Mouse (Mus musculus): ENCODE data around the gene Kcnd3. TPM values are rescaled to one million over a fixed set of nuclear protein-coding genes. Genes with fewer than 3 reads are reported as not detected.
A peak's percentile ranks its signal among the peaks of the same experiment; 100 is the strongest.

The Kcnd3 gene
- total RNA-seq, 1 experiment from 2014 or later, result 1.2 TPM

- ATAC-seq (replicated peaks in 1 of 2; ENCODE audit: insufficient read depth in 1 of 2, low FRiP score in 2 of 2, low TSS enrichment in 1 of 2, low read depth in 1 of 2, poor library complexity in 2 of 2, severe bottlenecking in 2 of 2), result no peak
Measured at GRCm38 (mm10) chr3:105546611-105547071, 94.5 kb downstream of the Kcnd3 start.

GRCm38 (mm10) chr3:105548074-105548771 lies 96.1 kb downstream of the Kcnd3 start:
- peak; percentile 43 to 82; a peak in 3 of 4 replicates for ATAC-seq (replicated peaks in 1 of 2; ENCODE audit: insufficient read depth in 1 of 2, low FRiP score in 2 of 2, low TSS enrichment in 1 of 2, low read depth in 1 of 2, poor library complexity in 2 of 2, severe bottlenecking in 2 of 2)

- ATAC-seq (replicated peaks in 1 of 2; ENCODE audit: insufficient read depth in 1 of 2, low FRiP score in 2 of 2, low TSS enrichment in 1 of 2, low read depth in 1 of 2, poor library complexity in 2 of 2, severe bottlenecking in 2 of 2), result no peak
Measured at GRCm38 (mm10) chr3:105559456-105559855, 107.3 kb downstream of the Kcnd3 start.

GRCm38 (mm10) chr3:105566973-105567372 lies 114.8 kb downstream of the Kcnd3 start:
- ATAC-seq (replicated peaks in 1 of 2; ENCODE audit: insufficient read depth in 1 of 2, low FRiP score in 2 of 2, low TSS enrichment in 1 of 2, low read depth in 1 of 2, poor library complexity in 2 of 2, severe bottlenecking in 2 of 2), result no peak

- no peak for ATAC-seq (replicated peaks in 1 of 2; ENCODE audit: insufficient read depth in 1 of 2, low FRiP score in 2 of 2, low TSS enrichment in 1 of 2, low read depth in 1 of 2, poor library complexity in 2 of 2, severe bottlenecking in 2 of 2)
Measured at GRCm38 (mm10) chr3:105567472-105567871, 115.3 kb downstream of the Kcnd3 start.

GRCm38 (mm10) chr3:105568403-105568802 lies 116.3 kb downstream of the Kcnd3 start:
- ATAC-seq (replicated peaks in 1 of 2; ENCODE audit: insufficient read depth in 1 of 2, low FRiP score in 2 of 2, low TSS enrichment in 1 of 2, low read depth in 1 of 2, poor library complexity in 2 of 2, severe bottlenecking in 2 of 2), result no peak

GRCm38 (mm10) chr3:105568851-105569250 lies 116.7 kb downstream of the Kcnd3 start:
- ATAC-seq (replicated peaks in 1 of 2; ENCODE audit: insufficient read depth in 1 of 2, low FRiP score in 2 of 2, low TSS enrichment in 1 of 2, low read depth in 1 of 2, poor library complexity in 2 of 2, severe bottlenecking in 2 of 2), result no peak

- ATAC-seq (replicated peaks in 1 of 2; ENCODE audit: insufficient read depth in 1 of 2, low FRiP score in 2 of 2, low TSS enrichment in 1 of 2, low read depth in 1 of 2, poor library complexity in 2 of 2, severe bottlenecking in 2 of 2), result no peak
Measured at GRCm38 (mm10) chr3:105569310-105569752, 117.2 kb downstream of the Kcnd3 start.

- no peak for ATAC-seq (replicated peaks in 1 of 2; ENCODE audit: insufficient read depth in 1 of 2, low FRiP score in 2 of 2, low TSS enrichment in 1 of 2, low read depth in 1 of 2, poor library complexity in 2 of 2, severe bottlenecking in 2 of 2)
Measured at GRCm38 (mm10) chr3:105569950-105570349, 117.8 kb downstream of the Kcnd3 start.

- no peak for ATAC-seq (replicated peaks in 1 of 2; ENCODE audit: insufficient read depth in 1 of 2, low FRiP score in 2 of 2, low TSS enrichment in 1 of 2, low read depth in 1 of 2, poor library complexity in 2 of 2, severe bottlenecking in 2 of 2)
Measured at GRCm38 (mm10) chr3:105570818-105571217, 118.7 kb downstream of the Kcnd3 start.

GRCm38 (mm10) chr3:105571944-105572343 lies 119.8 kb downstream of the Kcnd3 start:
- no peak for ATAC-seq (replicated peaks in 1 of 2; ENCODE audit: insufficient read depth in 1 of 2, low FRiP score in 2 of 2, low TSS enrichment in 1 of 2, low read depth in 1 of 2, poor library complexity in 2 of 2, severe bottlenecking in 2 of 2)

- ATAC-seq (replicated peaks in 1 of 2; ENCODE audit: insufficient read depth in 1 of 2, low FRiP score in 2 of 2, low TSS enrichment in 1 of 2, low read depth in 1 of 2, poor library complexity in 2 of 2, severe bottlenecking in 2 of 2), result no peak
Measured at GRCm38 (mm10) chr3:105573156-105573555, 121.0 kb downstream of the Kcnd3 start.

- ATAC-seq (replicated peaks in 1 of 2; ENCODE audit: insufficient read depth in 1 of 2, low FRiP score in 2 of 2, low TSS enrichment in 1 of 2, low read depth in 1 of 2, poor library complexity in 2 of 2, severe bottlenecking in 2 of 2), result no peak
Measured at GRCm38 (mm10) chr3:105578320-105578719, 126.2 kb downstream of the Kcnd3 start.

GRCm38 (mm10) chr3:105581119-105581518 lies 129.0 kb downstream of the Kcnd3 start:
- ATAC-seq (replicated peaks in 1 of 2; ENCODE audit: insufficient read depth in 1 of 2, low FRiP score in 2 of 2, low TSS enrichment in 1 of 2, low read depth in 1 of 2, poor library complexity in 2 of 2, severe bottlenecking in 2 of 2), result no peak

- ATAC-seq (replicated peaks in 1 of 2; ENCODE audit: insufficient read depth in 1 of 2, low FRiP score in 2 of 2, low TSS enrichment in 1 of 2, low read depth in 1 of 2, poor library complexity in 2 of 2, severe bottlenecking in 2 of 2), result no peak; a peak in 1 of 4 replicates
Measured at GRCm38 (mm10) chr3:105585734-105586159, 133.6 kb downstream of the Kcnd3 start.

GRCm38 (mm10) chr3:105590056-105590672 lies 138.0 kb downstream of the Kcnd3 start:
- ATAC-seq (replicated peaks in 1 of 2; ENCODE audit: insufficient read depth in 1 of 2, low FRiP score in 2 of 2, low TSS enrichment in 1 of 2, low read depth in 1 of 2, poor library complexity in 2 of 2, severe bottlenecking in 2 of 2), result no peak

- ATAC-seq (replicated peaks in 1 of 2; ENCODE audit: insufficient read depth in 1 of 2, low FRiP score in 2 of 2, low TSS enrichment in 1 of 2, low read depth in 1 of 2, poor library complexity in 2 of 2, severe bottlenecking in 2 of 2), result no peak
Measured at GRCm38 (mm10) chr3:105591766-105592165, 139.6 kb downstream of the Kcnd3 start.

GRCm38 (mm10) chr3:105592246-105592645 lies 140.1 kb downstream of the Kcnd3 start:
- ATAC-seq (replicated peaks in 1 of 2; ENCODE audit: insufficient read depth in 1 of 2, low FRiP score in 2 of 2, low TSS enrichment in 1 of 2, low read depth in 1 of 2, poor library complexity in 2 of 2, severe bottlenecking in 2 of 2), result no peak

GRCm38 (mm10) chr3:105600483-105600882 lies 148.4 kb downstream of the Kcnd3 start:
- ATAC-seq (replicated peaks in 1 of 2; ENCODE audit: insufficient read depth in 1 of 2, low FRiP score in 2 of 2, low TSS enrichment in 1 of 2, low read depth in 1 of 2, poor library complexity in 2 of 2, severe bottlenecking in 2 of 2), result no peak

All from hematopoietic stem cell, adult 5-6 weeks (primary cell).